Mouse (Mus musculus) embryonic facial prominence, embryonic 11.5 days (tissue): ENCODE measurements around the gene Muc13. TPM values are rescaled to one million over a fixed set of nuclear protein-coding genes. Genes with fewer than 3 reads are reported as not detected.

Experiments
- polyA plus RNA-seq: library from polyadenylated mRNA; unstranded; fragments of >200 nt; fragmentation: Nextera tagmentation; extraction: Ambion mirVana; gene quantifications from 2 replicates; pipeline ENCODE4 v1.2.1, GENCODE M21; 2014

Gene Muc13
- polyA plus RNA-seq, 1 experiment from 2014 or later, result 0.34 TPM

Other genes starting within 250 kb of the Muc13 start
- 11.5 and 12.4 TPM in 2 replicates for gene Heg1, start 109.7 kb upstream of the Muc13 start, polyA plus RNA-seq
- gene Itgb5, start 35.6 kb downstream of the Muc13 start, polyA plus RNA-seq, result 77.7 and 80.3 TPM in 2 replicates
- 90.4 and 91.0 TPM in 2 replicates for gene Umps, start 173.0 kb downstream of the Muc13 start, polyA plus RNA-seq